Mouse (Mus musculus) kidney, postnatal 0 days (tissue): Measurements from ENCODE around the gene Wdr92. TPM values are rescaled to one million over a fixed set of nuclear protein-coding genes. Genes with fewer than 3 reads are reported as not detected.
"Not testable (repeated sequence)": the region's sequence is repeated elsewhere in the genome, so short reads cannot be mapped to it uniquely, and the experiment has no call there.

Experiments used
- ATAC-seq: fragments of 200-750 bp; cut with Nextera tagmentation; replicated peaks from 2 replicates; pipeline ENCODE4 v1.8.0; 2017; ENCODE audit warnings: low read depth, moderate number of reproducible peaks, moderate TSS enrichment, moderate library complexity; ENCODE audit not compliant: low FRiP score
- DNase-seq: peaks from one replicate; pipeline ENCODE4 v3.0.0-alpha.2; 2016; ENCODE audit warnings: low spot score
- H3K27ac ChIP-seq: fragments of 300-500 bp; sonication (generic); 2 replicates; pipeline ENCODE4 v1.5.1; 2014; ENCODE audit warnings: mild to moderate bottlenecking
- H3K27me3 ChIP-seq: fragments of 300-500 bp; sonication (generic); 2 replicates; pipeline ENCODE4 v1.6.1; 2014; ENCODE audit warnings: low read length, mixed read lengths; ENCODE audit not compliant: insufficient read depth
- H3K36me3 ChIP-seq: fragments of 300-500 bp; sonication (generic); 2 replicates; pipeline ENCODE4 v1.6.1; 2014; ENCODE audit warnings: low read length, mixed read lengths; ENCODE audit not compliant: insufficient read depth
- H3K4me1 ChIP-seq: fragments of 300-500 bp; sonication (generic); replicated peaks from 2 replicates; pipeline ENCODE4 v1.6.1; 2014; ENCODE audit warnings: antibody characterized with exemption, low read length, mixed read lengths; ENCODE audit not compliant: insufficient read depth
- H3K4me2 ChIP-seq: fragments of 300-500 bp; sonication (generic); 2 replicates; pipeline ENCODE4 v1.6.1; 2014; ENCODE audit warnings: mild to moderate bottlenecking, low read length, moderate library complexity, mixed read lengths
- H3K4me3 ChIP-seq: fragments of 300-500 bp; sonication (generic); replicated peaks from 2 replicates; pipeline ENCODE4 v1.5.1; 2014; ENCODE audit warnings: low read depth, low read length
- H3K9ac ChIP-seq: fragments of 300-500 bp; sonication (generic); 2 replicates; pipeline ENCODE4 v1.6.1; 2014; ENCODE audit warnings: low read depth, low read length
- H3K9me3 ChIP-seq: fragments of 300-500 bp; sonication (generic); replicated peaks from 2 replicates; pipeline ENCODE4 v1.6.1; 2016; ENCODE audit warnings: low read length, inconsistent platforms, mixed read lengths
- CTCF ChIP-seq: IDR thresholded peaks from 2 replicates; pipeline ENCODE4 v1.5.1; 2016; ENCODE audit warnings: antibody characterized with exemption, low read depth, mild to moderate bottlenecking, moderate library complexity
- WGBS: fragments of 180-500 bp; shearing (Covaris S2); extraction: QIAGEN DNeasy Blood & Tissue Kit; methylation state at CpG from one replicate; pipeline ENCODE4 v1.1.7; 2014; 5-methylcytosine and 5-hydroxymethylcytosine counted together
- polyA plus RNA-seq: library from polyadenylated mRNA; unstranded; fragments of >200 nt; fragmentation: Nextera tagmentation; extraction: Ambion mirVana; gene quantifications from 2 replicates; pipeline ENCODE4 v1.2.1, GENCODE M21; 2015

Wdr92 gene
- polyA plus RNA-seq, 1 experiment from 2014 or later, result 23.2 TPM

- Histone ChIP-seq H3K9me3 (no peaks in the 10 kb centered on the region), H3K4me1 (no peaks in the 10 kb centered on the region), H3K4me3 (no peak overlapping the region), H3K27ac (no peak overlapping the region), H3K4me2 (no peak overlapping the region), H3K9ac (no peak overlapping the region), H3K27me3 (no peaks in the 10 kb centered on the region), H3K36me3 (peaks cover 14% of the 10 kb centered on the region; the same call in 1 of the 2 replicates)
- 90% methylated on average over 8 of the region's 8 CpGs for WGBS
- no peak for ATAC-seq
- no peak for TF ChIP-seq CTCF
- DNase-seq, result no peak
These were observed 39.2 kb downstream of the Wdr92 start for GRCm38 (mm10) chr11:17221126-17221525.

DNA sequence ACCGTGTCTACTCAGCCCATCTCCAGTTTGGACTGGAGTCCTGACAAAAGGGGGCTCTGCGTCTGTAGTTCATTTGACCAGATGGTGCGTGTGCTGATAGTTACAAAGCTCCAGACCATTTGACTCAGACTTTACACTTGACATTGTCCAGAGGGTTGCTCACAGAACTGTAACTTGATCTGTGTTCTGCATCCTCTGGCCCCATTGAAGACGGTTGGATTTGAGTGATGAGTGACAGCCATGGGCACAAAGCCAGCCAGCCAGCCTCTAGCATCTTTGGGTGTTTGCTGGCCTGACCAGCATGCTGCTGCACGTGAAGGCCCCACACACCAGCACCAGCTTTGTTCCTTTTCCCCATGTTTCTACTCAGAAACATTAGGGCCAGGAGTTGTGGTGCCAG is 50.9 kb downstream of the Wdr92 start:
- ATAC-seq, result no peak

DNA sequence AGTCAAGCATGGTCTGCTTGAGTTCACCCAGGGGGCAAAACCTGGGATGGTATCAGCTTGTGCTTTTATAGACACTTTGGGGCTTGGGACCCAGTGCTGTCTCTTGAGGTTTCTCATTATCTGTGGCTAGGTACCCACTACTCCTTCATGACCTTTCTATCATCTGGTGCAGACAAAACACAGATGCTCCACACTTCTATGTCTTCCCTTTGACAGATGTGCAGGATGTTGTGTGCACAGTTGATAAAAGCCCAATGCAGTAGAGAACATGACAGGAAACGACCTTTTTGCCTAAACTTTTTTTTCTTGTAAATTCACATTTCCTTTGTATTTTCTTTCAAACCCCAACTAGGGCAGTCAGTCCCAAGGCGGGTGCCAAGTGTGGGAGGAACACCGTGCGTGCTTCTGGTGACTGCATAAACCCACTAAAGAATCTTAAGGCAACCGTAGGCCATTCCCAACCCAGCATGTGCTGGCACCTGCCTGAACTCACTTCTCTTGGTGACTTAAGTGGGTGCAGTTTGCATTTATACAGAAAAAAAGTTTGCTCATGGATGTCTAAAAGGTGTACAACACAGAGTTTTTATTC is 54.6 kb downstream of the Wdr92 start:
- Histone ChIP-seq H3K9ac (no peak overlapping the region), H3K9me3 (no peaks in the 10 kb centered on the region), H3K4me2 (no peak overlapping the region), H3K4me1 (no peaks in the 10 kb centered on the region), H3K4me3 (no peak overlapping the region), H3K36me3 (peaks cover 9% of the 10 kb centered on the region; the same call in 1 of the 2 replicates), H3K27me3 (no peaks in the 10 kb centered on the region), H3K27ac (no peak overlapping the region)
- DNase-seq, result no peak
- ATAC-seq, result no peak
- WGBS, result 78% methylated on average over 5 of the region's 5 CpGs
- no peak for TF ChIP-seq CTCF

More for the DNA sequence above, 50.9 kb downstream of the Wdr92 start:
- TF ChIP-seq CTCF, result no peak
- H3K4me3 ChIP-seq, result no peak overlapping the region
- H3K4me1 ChIP-seq, result no peaks in the 10 kb centered on the region
- no peak for DNase-seq
- no peak overlapping the region for H3K4me2 ChIP-seq
- H3K27ac ChIP-seq, result no peak overlapping the region
- H3K27me3 ChIP-seq, result no peaks in the 10 kb centered on the region
- H3K9me3 ChIP-seq, result no peaks in the 10 kb centered on the region
- no peak overlapping the region for H3K9ac ChIP-seq
- peaks cover 17% of the 10 kb centered on the region for H3K36me3 ChIP-seq
- 73% methylated on average over 5 of the region's 5 CpGs for WGBS

- H3K9ac ChIP-seq, H3K36me3 ChIP-seq, H3K4me2 ChIP-seq, H3K27ac ChIP-seq, ATAC-seq, H3K4me3 ChIP-seq, H3K4me1 ChIP-seq, DNase-seq, H3K27me3 ChIP-seq, H3K9me3 ChIP-seq: not testable (repeated sequence)
- WGBS, result 88% methylated on average over 5 of the region's 5 CpGs
These were observed 56.7 kb downstream of the Wdr92 start for GRCm38 (mm10) chr11:17238598-17238997.

DNA sequence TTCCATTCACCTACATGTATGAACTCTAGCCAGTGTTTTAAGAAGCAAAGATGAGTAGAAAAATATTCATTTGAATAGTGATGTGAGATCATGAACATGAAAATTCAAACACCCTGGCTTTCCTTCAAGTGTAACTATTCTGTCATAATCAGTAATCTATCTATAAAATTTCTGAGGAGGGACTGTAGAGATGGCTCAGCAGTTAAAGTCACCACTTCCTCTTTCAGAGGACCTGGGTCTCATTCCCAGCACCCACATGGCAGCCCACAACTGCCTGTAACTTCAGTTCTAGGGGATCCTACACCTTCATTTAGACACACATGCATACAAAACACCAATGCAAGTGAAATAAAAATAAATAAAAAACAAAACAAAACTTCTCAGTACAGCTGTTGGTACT is 66.8 kb downstream of the Wdr92 start:
- no peak for TF ChIP-seq CTCF

DNA sequence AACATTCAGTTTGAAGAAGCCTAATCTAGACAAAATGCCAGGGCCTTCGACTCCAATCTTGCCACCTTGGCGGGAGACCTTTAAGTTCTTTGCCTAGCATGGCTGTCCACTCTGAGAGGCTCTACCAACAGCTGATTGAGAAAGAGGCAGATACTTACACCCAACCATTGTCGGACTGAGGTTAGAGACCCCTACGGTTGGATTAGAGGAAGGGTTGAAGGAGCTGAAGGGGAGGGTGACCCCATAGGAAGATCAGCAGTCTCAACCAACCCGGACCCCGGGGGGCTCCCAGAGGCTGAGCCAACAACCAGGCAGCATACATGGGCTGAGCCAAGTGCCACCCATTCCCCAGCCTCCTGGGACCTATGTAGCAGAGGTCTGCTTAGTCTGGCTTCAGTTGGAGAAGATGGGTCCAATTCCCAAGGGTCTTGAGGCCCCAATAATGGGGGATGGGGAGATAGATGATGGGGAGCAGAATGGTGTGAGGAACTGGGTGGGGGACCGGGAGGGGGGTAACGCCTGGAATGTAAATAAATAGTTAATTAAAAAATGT is 75.0 kb downstream of the Wdr92 start:
- WGBS, result 58% methylated on average over 8 of the region's 8 CpGs
- H3K27ac ChIP-seq, result no peak overlapping the region
- H3K9ac ChIP-seq, result peak overlapping the region; percentile 85
- no peaks in the 10 kb centered on the region for H3K36me3 ChIP-seq
- H3K27me3 ChIP-seq, result no peaks in the 10 kb centered on the region
- no peaks in the 10 kb centered on the region for H3K4me1 ChIP-seq
- H3K9me3 ChIP-seq, result no peaks in the 10 kb centered on the region
- peak; percentile 68 for ATAC-seq
- TF ChIP-seq CTCF, result no peak
- H3K4me2 ChIP-seq, result peak overlapping the region; percentile 76
- H3K4me3 ChIP-seq, result peak overlapping the region; percentile 91
- DNase-seq, result no peak

More for the DNA sequence above, 66.8 kb downstream of the Wdr92 start:
- Histone ChIP-seq H3K27ac (no peak overlapping the region), H3K27me3 (no peaks in the 10 kb centered on the region), H3K4me3 (no peak overlapping the region), H3K9ac (no peak overlapping the region), H3K4me2 (no peak overlapping the region), H3K9me3 (no peaks in the 10 kb centered on the region), H3K36me3 (no peaks in the 10 kb centered on the region), H3K4me1 (no peaks in the 10 kb centered on the region)
- DNase-seq, result no peak
- ATAC-seq, result no peak

GRCm38 (mm10) chr11:17257443-17257842 is 75.5 kb downstream of the Wdr92 start, which contains the start of gene C1d:
TSS of gene C1d (plus strand) at chr11:17257579.
- TF ChIP-seq CTCF, result no peak
- peak within 1 kb of the TSS; percentile 92 for H3K27ac ChIP-seq

More at GRCm38 (mm10) chr11:17257443-17257842, 75.5 kb downstream of the Wdr92 start, which contains the start of gene C1d:
- Histone ChIP-seq H3K4me1 (no peaks in the 10 kb centered on the region), H3K9me3 (no peaks in the 10 kb centered on the region), H3K27me3 (no peaks in the 10 kb centered on the region), H3K36me3 (no peaks in the 10 kb centered on the region), H3K4me2 (peak within 1 kb of the TSS; percentile 76), H3K4me3 (peak within 1 kb of the TSS; percentile 91), H3K9ac (peak within 1 kb of the TSS; percentile 85)
- ATAC-seq, result peak; percentile 92
- under 1% methylated on average over 33 of the region's 33 CpGs for WGBS
- DNase-seq, result peak; percentile 95
